Mouse (Mus musculus) testis, adult 2 months (tissue): Measurements from ENCODE around the gene Cops7a. TPM values are rescaled to one million over a fixed set of nuclear protein-coding genes. Genes with fewer than 3 reads are reported as not detected.

ENCODE experiments used
- H3K27ac ChIP-seq: fragments of 200-500 bp; 2 replicates; pipeline ENCODE4 v1.5.1; 2012; ENCODE audit warnings: low read depth, low read length; ENCODE audit not compliant: control insufficient read depth, insufficient read depth
- H3K27me3 ChIP-seq: fragments of 200-500 bp; 2 replicates; pipeline ENCODE4 v1.6.1; 2012; ENCODE audit warnings: mild to moderate bottlenecking, low read length, moderate library complexity; ENCODE audit not compliant: control insufficient read depth, insufficient read depth
- H3K36me3 ChIP-seq: fragments of 200-500 bp; 2 replicates; pipeline ENCODE4 v1.6.1; 2012; ENCODE audit warnings: mild to moderate bottlenecking, low read length; ENCODE audit not compliant: control insufficient read depth, insufficient read depth
- H3K4me1 ChIP-seq: fragments of 200-500 bp; 2 replicates; pipeline ENCODE4 v1.6.1; 2012; ENCODE audit warnings: low read length; ENCODE audit not compliant: control insufficient read depth, insufficient read depth
- H3K4me3 ChIP-seq: fragments of 200-500 bp; 2 replicates; pipeline ENCODE4 v1.5.1; 2012; ENCODE audit warnings: low read depth, mild to moderate bottlenecking, low read length, moderate library complexity, mixed read lengths; ENCODE audit not compliant: control insufficient read depth
- CTCF ChIP-seq: fragments of 200-500 bp; IDR thresholded peaks from 2 replicates; pipeline ENCODE4 v1.5.1; 2012; ENCODE audit warnings: low read depth, mild to moderate bottlenecking, inconsistent platforms, low read length, moderate library complexity; ENCODE audit not compliant: control insufficient read depth, insufficient read depth, insufficient replicate concordance
- POLR2A ChIP-seq: fragments of 200-500 bp; IDR thresholded peaks from 2 replicates; pipeline ENCODE4 v1.6.1; 2012; ENCODE audit warnings: low read depth, mild to moderate bottlenecking, inconsistent platforms, low read length, moderate library complexity; ENCODE audit not compliant: control insufficient read depth
- polyA plus RNA-seq: library from polyadenylated mRNA; depleted of rRNA; stranded (reverse); fragments of >200 nt; gene quantifications from 2 replicates; pipeline ENCODE4 v1.2.3, GENCODE M21; 2012; rRNA removed

Cops7a gene
- polyA plus RNA-seq, result 387 and 413 TPM in 2 replicates

DNA sequence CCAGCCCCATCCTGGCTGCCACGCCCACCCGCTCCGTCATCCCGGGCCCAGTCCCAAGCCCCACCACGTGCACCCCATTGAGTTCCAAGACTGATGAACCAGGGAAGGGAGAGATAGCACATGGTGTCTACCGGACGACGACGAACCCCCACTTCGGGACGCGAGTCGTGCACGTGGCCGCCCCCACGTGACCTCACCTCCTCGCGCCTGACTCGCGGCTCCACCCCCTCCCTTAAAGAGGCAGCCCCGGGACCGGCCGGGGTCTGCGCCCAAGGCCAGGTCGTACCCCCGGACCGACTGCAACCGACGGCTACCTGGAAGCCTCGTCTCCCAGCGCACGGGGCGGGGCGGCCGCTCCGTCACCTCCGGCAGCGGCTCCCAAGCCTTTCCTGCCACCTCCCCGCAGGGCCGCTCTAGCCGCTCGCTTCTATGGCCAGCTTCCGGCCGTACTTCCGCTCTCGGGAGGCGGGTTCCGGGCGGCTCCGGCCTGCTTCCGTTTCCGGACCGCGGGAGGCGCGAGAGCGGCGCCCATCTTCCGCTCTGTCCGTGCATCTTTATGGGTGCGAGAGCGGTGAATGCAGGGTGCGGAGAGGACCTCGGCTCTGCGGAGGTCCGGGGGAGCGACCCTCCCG lies at the start of gene Cops7a:
Gene Cops7a (minus strand): TSS at position 451 of the 632 bp plus-strand sequence.
- Histone ChIP-seq H3K36me3 (no peaks in the 10 kb centered on the region; the same call in 1 of the 2 replicates), H3K27ac (peak within 1 kb of the TSS; percentile 94), H3K4me3 (peak within 1 kb of the TSS; percentile 96), H3K4me1 (peaks cover 5% of the 10 kb centered on the region), H3K27me3 (no peaks in the 10 kb centered on the region)
- TF ChIP-seq CTCF (no peak), POLR2A (peak; percentile 47)

DNA sequence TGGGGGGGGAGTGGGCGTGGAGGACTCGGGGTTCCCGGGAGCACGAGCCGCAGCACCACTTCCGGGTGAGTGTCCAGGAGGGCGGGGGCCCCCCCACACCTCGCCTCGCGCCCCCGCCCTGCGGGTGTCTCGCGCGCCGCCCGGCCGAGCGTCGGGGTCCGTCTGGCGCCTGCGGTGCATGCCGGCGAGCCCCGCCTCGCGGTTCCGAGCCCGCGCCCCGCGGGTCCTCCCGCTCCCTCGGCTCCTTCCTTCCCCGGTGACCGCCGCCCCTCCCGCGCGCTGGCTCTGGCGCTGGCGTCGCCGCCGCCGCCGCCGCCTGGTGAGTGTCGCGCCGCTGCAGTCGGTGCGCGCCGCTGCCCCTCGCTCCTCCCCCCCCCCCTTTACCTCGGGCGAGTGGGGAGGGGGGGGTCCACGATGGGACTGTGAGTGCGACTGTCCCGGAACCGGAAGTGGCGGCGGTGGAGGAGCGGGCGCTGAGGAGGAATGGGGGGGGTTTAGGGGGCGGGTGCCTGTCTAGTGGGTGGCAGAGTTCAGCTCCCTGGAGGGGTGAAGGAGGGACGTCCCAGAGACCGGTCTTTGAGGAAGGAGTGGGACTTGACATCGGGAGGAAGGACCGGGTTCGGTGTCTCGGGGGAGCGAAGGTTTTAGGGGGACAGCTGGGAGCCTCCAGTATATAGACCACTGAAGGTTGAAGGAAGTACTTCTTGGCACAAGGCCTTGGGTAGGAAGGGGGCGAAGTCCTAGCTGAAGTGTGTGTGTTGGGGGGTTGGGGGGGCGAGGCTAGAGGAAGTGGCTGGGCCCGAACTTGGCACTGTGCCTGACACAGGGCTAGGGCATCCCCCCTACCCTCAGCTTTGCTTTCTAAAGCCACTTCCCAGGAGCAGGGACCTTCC lies 44.1 kb upstream of the Cops7a start:
- TF ChIP-seq CTCF (no peak), POLR2A (peak; percentile 24; the same call in 1 of the 2 replicates)
- peak overlapping the region; percentile 91 for H3K4me3 ChIP-seq
- H3K27me3 ChIP-seq, result no peaks in the 10 kb centered on the region
- H3K4me1 ChIP-seq, result peaks cover 4% of the 10 kb centered on the region
- H3K36me3 ChIP-seq, result no peaks in the 10 kb centered on the region; the same call in 1 of the 2 replicates
- H3K27ac ChIP-seq, result peak overlapping the region; percentile 79

DNA sequence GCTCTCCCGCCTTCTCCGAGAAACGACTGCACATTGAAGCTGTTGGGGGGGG lies 43.6 kb upstream of the Cops7a start, which contains the start of gene Zfp384:
Gene Zfp384 (plus strand): TSS at position 17 of the 52 bp plus-strand sequence.
- Histone ChIP-seq H3K4me1 (peaks cover 4% of the 10 kb centered on the region), H3K36me3 (no peaks in the 10 kb centered on the region; the same call in 1 of the 2 replicates), H3K27me3 (no peaks in the 10 kb centered on the region), H3K27ac (peak within 1 kb of the TSS; percentile 79), H3K4me3 (peak within 1 kb of the TSS; percentile 91)
- no peak for TF ChIP-seq CTCF
- no peak for TF ChIP-seq POLR2A

GRCm38 (mm10) chr6:125008586-125009128 lies 43.3 kb upstream of the Cops7a start:
- TF ChIP-seq POLR2A (peak; percentile 69), CTCF (no peak; the same call in 1 of the 2 replicates)
- no peaks in the 10 kb centered on the region; the same call in 1 of the 2 replicates for H3K36me3 ChIP-seq
- H3K4me3 ChIP-seq, result peak overlapping the region; percentile 76
- H3K27me3 ChIP-seq, result no peaks in the 10 kb centered on the region
- H3K4me1 ChIP-seq, result peaks cover 4% of the 10 kb centered on the region
- H3K27ac ChIP-seq, result peak overlapping the region; percentile 76

- H3K36me3 ChIP-seq, result no peaks in the 10 kb centered on the region; the same call in 1 of the 2 replicates
- H3K27me3 ChIP-seq, result no peaks in the 10 kb centered on the region
- peak overlapping the region; percentile 76 for H3K4me3 ChIP-seq
- peaks cover 4% of the 10 kb centered on the region for H3K4me1 ChIP-seq
- TF ChIP-seq POLR2A (no peak), CTCF (no peak)
- no peak overlapping the region for H3K27ac ChIP-seq
Measured at GRCm38 (mm10) chr6:125008060-125008459, 42.7 kb upstream of the Cops7a start.

DNA sequence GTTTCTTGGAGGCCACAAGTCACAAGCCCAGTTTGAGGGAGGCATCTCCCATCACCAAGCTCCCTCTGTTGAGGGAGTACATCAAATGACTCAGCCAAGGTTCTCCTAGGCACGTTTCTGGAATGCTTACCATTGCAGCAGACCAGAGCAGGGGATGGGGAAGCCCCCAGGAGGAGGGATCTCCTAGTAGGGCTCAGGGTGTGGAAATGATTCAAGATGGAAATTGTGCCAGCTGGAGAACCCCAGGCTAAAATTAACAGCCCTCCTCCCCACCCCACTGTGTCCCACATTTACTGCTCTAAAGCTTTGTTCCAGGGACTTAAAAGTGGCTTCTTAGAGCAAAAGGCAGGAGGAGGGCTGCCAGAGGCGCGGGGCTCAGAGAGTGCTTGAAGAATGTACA lies 39.7 kb upstream of the Cops7a start:
- no peak for TF ChIP-seq CTCF
- TF ChIP-seq POLR2A, result no peak

DNA sequence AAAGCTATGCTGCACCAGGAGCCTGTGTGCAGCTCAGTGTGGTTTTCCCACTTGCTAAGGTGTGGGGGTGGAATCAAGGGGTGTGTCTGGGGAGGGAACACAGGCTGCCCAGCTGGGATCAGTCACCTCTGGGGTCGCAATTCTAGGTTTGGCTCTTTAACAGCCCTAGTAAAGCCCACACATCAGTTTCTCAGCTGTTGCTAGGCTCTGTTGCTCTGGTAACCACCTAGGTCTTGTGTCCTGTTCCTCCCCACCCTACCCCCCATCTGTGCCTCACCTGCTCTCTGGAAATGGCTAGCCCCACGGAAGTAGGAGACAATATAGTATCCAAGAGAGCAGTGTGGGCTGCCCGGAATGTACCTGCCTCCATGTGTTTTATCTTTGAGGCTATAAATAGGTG lies 38.4 kb upstream of the Cops7a start:
- H3K27me3 ChIP-seq, result no peaks in the 10 kb centered on the region
- peaks cover 5% of the 10 kb centered on the region; the same call in 1 of the 2 replicates for H3K4me1 ChIP-seq

More for the DNA sequence above, 39.7 kb upstream of the Cops7a start:
- Histone ChIP-seq H3K36me3 (no peaks in the 10 kb centered on the region), H3K27ac (no peak overlapping the region), H3K4me1 (peaks cover 4% of the 10 kb centered on the region), H3K27me3 (no peaks in the 10 kb centered on the region), H3K4me3 (no peak overlapping the region)

More for the DNA sequence above, 38.4 kb upstream of the Cops7a start:
- H3K36me3 ChIP-seq, result no peaks in the 10 kb centered on the region
- TF ChIP-seq POLR2A, result no peak
- TF ChIP-seq CTCF, result no peak
- H3K4me3 ChIP-seq, result no peak overlapping the region
- no peak overlapping the region for H3K27ac ChIP-seq
